Mouse (Mus musculus): Measurements from ENCODE around the gene Cd3e.

- no peak for TF ChIP-seq CTCF (IDR thresholded peaks at IDR 0.05; ENCODE audit: borderline replicate concordance, insufficient read depth, low read depth, low read length)
- TF ChIP-seq POLR2A (IDR thresholded peaks at IDR 0.05; ENCODE audit: borderline replicate concordance, insufficient read depth, low read length), result no peak
These were observed 40.3 kb upstream of the Cd3e start for GRCm38 (mm10) chr9:45049731-45050130.

All from cerebellum, adult 2 months (tissue).